Mouse (Mus musculus) lung, postnatal 0 days (tissue): ENCODE measurements around the gene Taf1. TPM values are rescaled to one million over a fixed set of nuclear protein-coding genes. Genes with fewer than 3 reads are reported as not detected.

Experiments used
- ATAC-seq: fragments of 200-750 bp; cut with Nextera tagmentation; 2 replicates; pipeline ENCODE4 v1.8.0; 2017; ENCODE audit warnings: moderate library complexity
- DNase-seq: peaks from one replicate; pipeline ENCODE4 v3.0.0-alpha.2; 2016; ENCODE audit warnings: low spot score
- H3K27ac ChIP-seq: fragments of 300-500 bp; sonication (generic); 2 replicates; pipeline ENCODE4 v1.5.1; 2014; ENCODE audit warnings: antibody characterized with exemption, mild to moderate bottlenecking, low read length, mixed read lengths
- H3K27me3 ChIP-seq: fragments of 300-500 bp; sonication (generic); replicated peaks from 2 replicates; pipeline ENCODE4 v1.6.1; 2014; ENCODE audit warnings: low read length, mixed read lengths; ENCODE audit not compliant: insufficient read depth
- H3K36me3 ChIP-seq: fragments of 300-500 bp; sonication (generic); 2 replicates; pipeline ENCODE4 v1.6.1; 2014; ENCODE audit warnings: low read length, mixed read lengths; ENCODE audit not compliant: insufficient read depth
- H3K4me1 ChIP-seq: fragments of 300-500 bp; sonication (generic); 2 replicates; pipeline ENCODE4 v1.6.1; 2014; ENCODE audit warnings: antibody characterized with exemption, low read depth, low read length, mixed read lengths; ENCODE audit not compliant: insufficient read depth
- H3K4me2 ChIP-seq: fragments of 300-500 bp; sonication (generic); replicated peaks from 2 replicates; pipeline ENCODE4 v1.6.1; 2014; ENCODE audit warnings: low read depth, mild to moderate bottlenecking, low read length, moderate library complexity, mixed read lengths
- H3K4me3 ChIP-seq: fragments of 300-500 bp; sonication (generic); 2 replicates; pipeline ENCODE4 v1.5.1; 2014; ENCODE audit warnings: low read depth, low read length
- H3K9ac ChIP-seq: fragments of 300-500 bp; sonication (generic); replicated peaks from 2 replicates; pipeline ENCODE4 v1.6.1; 2014; ENCODE audit warnings: low read depth, mild to moderate bottlenecking
- H3K9me3 ChIP-seq: fragments of 300-500 bp; sonication (generic); 2 replicates; pipeline ENCODE4 v1.6.1; 2016; ENCODE audit warnings: low read length, mixed read lengths
- CTCF ChIP-seq: IDR thresholded peaks from 2 replicates; pipeline ENCODE4 v1.5.1; 2016; ENCODE audit warnings: antibody characterized with exemption, mild to moderate bottlenecking
- EP300 ChIP-seq: IDR thresholded peaks from 2 replicates; pipeline ENCODE4 v1.6.1; 2016; ENCODE audit warnings: antibody characterized with exemption, mild to moderate bottlenecking, control low read depth
- whole genome bisulfite sequencing: fragments of 180-500 bp; shearing (Covaris S2); extraction: QIAGEN DNeasy Blood & Tissue Kit; methylation state at CpG from one replicate; pipeline ENCODE4 v1.1.7; 2014; 5-methylcytosine and 5-hydroxymethylcytosine counted together
- polyA plus RNA-seq: library from polyadenylated mRNA; unstranded; fragments of >200 nt; fragmentation: Nextera tagmentation; extraction: Ambion mirVana; gene quantifications from 2 replicates; pipeline ENCODE4 v1.2.1, GENCODE M21; 2015

Gene Taf1
- polyA plus RNA-seq, 1 experiment from 2014 or later = 4.0 TPM

DNA sequence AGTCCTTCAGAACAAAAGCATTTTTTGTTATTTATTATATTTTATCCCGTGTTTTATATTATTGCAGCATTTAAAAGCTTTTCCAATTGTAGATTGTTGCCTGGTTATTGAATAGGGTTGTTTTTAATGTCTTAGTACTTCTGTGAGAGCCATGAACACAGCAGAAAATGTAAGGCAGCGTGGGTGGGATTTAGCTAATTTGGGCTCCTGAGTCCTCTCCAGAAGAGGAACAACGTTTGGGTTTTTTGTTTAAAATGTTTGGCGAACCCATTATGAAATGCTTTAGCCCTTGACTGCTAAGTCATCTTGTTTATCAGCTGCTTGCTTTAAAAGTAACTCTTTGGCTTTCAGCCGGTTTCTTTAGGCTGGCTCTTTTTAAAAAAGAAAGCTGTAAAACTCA is 109.6 kb downstream of the Taf1 start:
- Histone ChIP-seq H3K4me3 (peak overlapping the region; percentile 63), H3K36me3 (no peaks in the 10 kb centered on the region), H3K9ac (no peak overlapping the region; the same call in 1 of the 2 replicates)

DNA sequence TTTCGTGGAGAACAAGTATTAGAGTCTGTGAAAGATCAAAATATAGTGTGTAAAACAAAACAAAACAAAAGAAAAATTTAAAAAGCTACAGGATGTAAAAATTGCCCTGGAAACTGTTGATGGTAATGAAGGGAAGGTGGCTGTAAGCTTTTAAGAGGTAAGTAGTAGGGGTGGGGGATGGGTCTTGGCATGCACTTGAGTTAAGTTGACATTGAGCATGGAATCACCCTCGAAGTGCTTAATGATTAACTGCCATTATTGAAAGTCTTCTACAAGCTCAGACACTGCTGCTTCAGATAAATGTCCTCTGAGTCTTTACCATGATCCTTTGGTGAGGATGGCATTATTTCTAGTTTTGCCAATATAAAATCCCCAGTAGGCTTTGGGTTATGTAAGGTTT is 112.8 kb downstream of the Taf1 start:
- H3K4me1 ChIP-seq = no peaks in the 10 kb centered on the region; the same call in 1 of the 2 replicates
- DNase-seq (no peak), ATAC-seq (no peak)
- H3K9ac ChIP-seq = no peak overlapping the region
- TF ChIP-seq CTCF = no peak
- no peak for TF ChIP-seq EP300
- H3K27ac ChIP-seq = no peak overlapping the region
- WGBS = 50% methylated on average over 2 of the region's 2 CpGs
- H3K9me3 ChIP-seq = no peaks in the 10 kb centered on the region
- H3K27me3 ChIP-seq = no peaks in the 10 kb centered on the region
- H3K36me3 ChIP-seq = no peaks in the 10 kb centered on the region
- H3K4me2 ChIP-seq = no peak overlapping the region
- no peak overlapping the region for H3K4me3 ChIP-seq

More for the DNA sequence above, 109.6 kb downstream of the Taf1 start:
- DNase-seq (no peak), ATAC-seq (no peak)
- WGBS = 13% methylated on average over 5 of the region's 5 CpGs
- no peak for TF ChIP-seq CTCF
- TF ChIP-seq EP300 = no peak
- Histone ChIP-seq H3K4me1 (no peaks in the 10 kb centered on the region; the same call in 1 of the 2 replicates), H3K9me3 (no peaks in the 10 kb centered on the region), H3K27me3 (no peaks in the 10 kb centered on the region), H3K27ac (no peak overlapping the region), H3K4me2 (peak overlapping the region; percentile 48)

DNA sequence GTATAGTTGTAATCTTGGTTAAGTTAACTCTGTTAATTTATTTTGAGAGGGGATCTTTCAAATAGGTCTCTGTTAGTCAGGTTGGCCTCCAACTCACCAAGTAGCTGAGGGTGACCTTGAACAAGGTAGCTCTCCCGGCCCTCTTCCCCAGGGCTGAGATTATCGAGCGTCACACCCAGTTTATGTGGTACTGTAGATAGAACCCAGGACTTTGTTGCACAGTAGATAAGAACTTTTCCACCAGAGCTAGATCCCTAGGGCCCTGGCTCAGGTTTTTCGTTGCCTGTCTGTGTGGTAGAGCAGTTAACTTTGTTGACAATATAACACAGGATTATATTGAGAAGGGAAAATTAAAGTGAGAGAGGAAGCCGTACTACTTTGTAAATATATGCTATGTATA is 114.1 kb downstream of the Taf1 start:
- ATAC-seq = no peak
- 70% methylated on average over 5 of the region's 5 CpGs for WGBS

More for the DNA sequence above, 114.1 kb downstream of the Taf1 start:
- Histone ChIP-seq H3K9me3 (no peaks in the 10 kb centered on the region), H3K27me3 (no peaks in the 10 kb centered on the region), H3K27ac (no peak overlapping the region), H3K9ac (no peak overlapping the region), H3K4me2 (no peak overlapping the region), H3K4me3 (no peak overlapping the region), H3K4me1 (no peaks in the 10 kb centered on the region; the same call in 1 of the 2 replicates), H3K36me3 (no peaks in the 10 kb centered on the region)
- no peak for DNase-seq
- TF ChIP-seq EP300 (no peak), CTCF (no peak)

Other genes starting within 250 kb of the Taf1 start
- gene Nlgn3, start 233.6 kb upstream of the Taf1 start, polyA plus RNA-seq = 0.25 and 0.29 TPM in 2 replicates
- 1.6 and 2.0 TPM in 2 replicates for gene Gjb1, start 156.4 kb upstream of the Taf1 start, polyA plus RNA-seq
- gene Zmym3, start 111.9 kb upstream of the Taf1 start, polyA plus RNA-seq = 12.7 and 14.3 TPM in 2 replicates
- gene Nono, start 103.4 kb upstream of the Taf1 start, polyA plus RNA-seq = 117 and 131 TPM in 2 replicates
- gene Itgb1bp2, start 83.6 kb upstream of the Taf1 start, polyA plus RNA-seq = 2.3 and 3.0 TPM in 2 replicates
- gene Ogt, start 107.3 kb downstream of the Taf1 start, polyA plus RNA-seq = 76.6 and 88.2 TPM in 2 replicates
- 0.50 and 0.54 TPM in 2 replicates for gene Cxcr3, start 201.5 kb downstream of the Taf1 start, polyA plus RNA-seq